In genomic region chr3:31423517-31423916, GRCm38 (mm10) we compare ENCODE assay signal across 28 mouse cellular contexts.
"Had no signal": no experiment of that assay in that cellular context is flagged by ENCODE, and none has a peak within 500 bp of the region (broad histone marks: within the 10 kb centered on the region; RNA-seq: fewer than 3 reads in every experiment).

No protein-coding gene starts in this region.

- DNase-seq: cerebellum, adult 2 months; cerebellum, adult 8-10 months; cerebellum, adult 9-10 months; cerebellum, adult 9-11 months; cerebellum, postnatal 10 days; cerebellum, postnatal 14 days; cerebellum, postnatal 25 days; cerebellum, postnatal 36 days; embryo, embryonic 11 days; forebrain, postnatal 0 days; gastrocnemius, adult 2 months; gastrocnemius, postnatal 10 days; gastrocnemius, postnatal 14 days; gastrocnemius, postnatal 25 days; gastrocnemius, postnatal 36 days; heart, adult 11 months; heart, adult 18-20 months had no signal

- H3K4me3 ChIP-seq: embryonic facial prominence, embryonic 10.5 days; embryonic facial prominence, embryonic 12.5 days; embryonic facial prominence, embryonic 13.5 days; embryonic facial prominence, embryonic 15.5 days; erythroblast, embryonic 14.5 days; forebrain, embryonic 10.5 days; forebrain, embryonic 12.5 days; forebrain, embryonic 13.5 days; forebrain, embryonic 15.5 days; gastrocnemius, adult 2 months had no signal

- H3K9me3 ChIP-seq: embryonic facial prominence, embryonic 10.5 days; embryonic facial prominence, embryonic 12.5 days; embryonic facial prominence, embryonic 13.5 days; embryonic facial prominence, embryonic 15.5 days; forebrain, embryonic 12.5 days; forebrain, embryonic 13.5 days; forebrain, embryonic 15.5 days had no signal

- H3K27me3 ChIP-seq: embryonic facial prominence, embryonic 12.5 days; embryonic facial prominence, embryonic 13.5 days; embryonic facial prominence, embryonic 15.5 days; forebrain, embryonic 12.5 days; forebrain, embryonic 13.5 days; forebrain, embryonic 15.5 days had no signal

- H3K4me1 ChIP-seq: embryonic facial prominence, embryonic 10.5 days; embryonic facial prominence, embryonic 12.5 days; embryonic facial prominence, embryonic 13.5 days; embryonic facial prominence, embryonic 15.5 days; forebrain, embryonic 10.5 days; forebrain, embryonic 12.5 days; forebrain, embryonic 13.5 days; forebrain, embryonic 15.5 days had no signal

- H3K9ac ChIP-seq: embryonic facial prominence, embryonic 12.5 days; embryonic facial prominence, embryonic 13.5 days; embryonic facial prominence, embryonic 15.5 days; forebrain, embryonic 12.5 days; forebrain, embryonic 13.5 days; forebrain, embryonic 15.5 days; forebrain, postnatal 0 days had no signal

- H3K27ac ChIP-seq: embryonic facial prominence, embryonic 10.5 days; embryonic facial prominence, embryonic 12.5 days; embryonic facial prominence, embryonic 13.5 days; embryonic facial prominence, embryonic 15.5 days; forebrain, embryonic 10.5 days; forebrain, embryonic 12.5 days; forebrain, embryonic 13.5 days; forebrain, embryonic 15.5 days; gastrocnemius, adult 2 months had no signal

- H3K4me2 ChIP-seq: embryonic facial prominence, embryonic 12.5 days; embryonic facial prominence, embryonic 13.5 days; embryonic facial prominence, embryonic 15.5 days; forebrain, embryonic 12.5 days; forebrain, embryonic 13.5 days; forebrain, embryonic 15.5 days had no signal

- ATAC-seq: forebrain, embryonic 13.5 days; forebrain, embryonic 14.5 days; forebrain, embryonic 15.5 days; forebrain, embryonic 16.5 days; forebrain, postnatal 0 days had no signal

- H3K36me3 ChIP-seq: embryonic facial prominence, embryonic 10.5 days; embryonic facial prominence, embryonic 12.5 days; embryonic facial prominence, embryonic 13.5 days; embryonic facial prominence, embryonic 15.5 days; forebrain, embryonic 10.5 days; forebrain, embryonic 12.5 days; forebrain, embryonic 15.5 days had no signal
